Comparison of ENCODE assay signal across 18 mouse cellular contexts in genomic region chr14:108247365-108247764, GRCm38 (mm10).
DNase-seq lines count a peak whose midpoint lies in the region; ATAC-seq and TF ChIP-seq lines count a peak whose summit lies in the region.
"Had no signal": no experiment of that assay in that cellular context is flagged by ENCODE, and none has a peak within 500 bp of the region (broad histone marks: within the 10 kb centered on the region; RNA-seq: fewer than 3 reads in every experiment).

No protein-coding gene starts in this region.

- no peak for TF ChIP-seq CTCF in lung, postnatal 0 days (IDR thresholded peaks at IDR 0.05)
- no peak for TF ChIP-seq CTCF in intestine, postnatal 0 days (IDR thresholded peaks at IDR 0.05; ENCODE audit: low read depth)

- H3K4me3 ChIP-seq in lung, postnatal 0 days (ENCODE audit: low read depth, low read length): no peak overlapping the region
- H3K4me3 ChIP-seq in intestine, postnatal 0 days (ENCODE audit: low read depth, low read length): no peak overlapping the region
- H3K4me3 ChIP-seq: erythroblast, embryonic 14.5 days; gastrocnemius, adult 2 months; neural tube, embryonic 12.5 days had no signal

- no peaks in the 10 kb centered on the region for H3K9me3 ChIP-seq in lung, postnatal 0 days (ENCODE audit: low read length)
- H3K9me3 ChIP-seq in intestine, postnatal 0 days (ENCODE audit: control insufficient read depth): no peaks in the 10 kb centered on the region
- H3K9me3 ChIP-seq: neural tube, embryonic 12.5 days had no signal

- DNase-seq in left cerebral cortex, adult 11 months (ENCODE audit: low spot score): peak; percentile 68
- DNase-seq in left cerebral cortex, postnatal 4 days: no peak
- peak; percentile 18 for DNase-seq in layer of hippocampus, adult 9-10 months (ENCODE audit: low spot score)
- DNase-seq in left cerebral cortex, postnatal 25 days (ENCODE audit: low spot score in 2 of 2): peak; percentile 73 to 98
- DNase-seq in telencephalon, adult 2 months (ENCODE audit: low read depth, low spot score): peak; percentile 95
- no peak for DNase-seq in lung, postnatal 0 days (ENCODE audit: low spot score)
- DNase-seq in ovary, postnatal 14 days (ENCODE audit: low spot score): no peak
- DNase-seq: adrenal gland, postnatal 14 days; gastrocnemius, adult 2 months; heart, adult 18-20 months; liver, postnatal 0 days had no signal

- intact Hi-C loops in left cerebral cortex, postnatal 4 days (cut with DNase I): no loop called here
- intact Hi-C loops in left cerebral cortex, postnatal 25 days (cut with DNase I): loop anchor here (5.0 to 10.0 kb wide), 2 partner anchors 693 to 1740 kb away; no protein-coding TSS in a partner anchor

- no peaks in the 10 kb centered on the region for H3K4me1 ChIP-seq in lung, postnatal 0 days (ENCODE audit: insufficient read depth, low read depth, low read length)
- no peaks in the 10 kb centered on the region for H3K4me1 ChIP-seq in intestine, postnatal 0 days (replicated peaks; ENCODE audit: control insufficient read depth, insufficient read depth, low read length)
- H3K4me1 ChIP-seq: neural tube, embryonic 12.5 days had no signal

- no peak overlapping the region for H3K4me2 ChIP-seq in lung, postnatal 0 days (replicated peaks; ENCODE audit: low read depth, low read length)
- no peak overlapping the region for H3K4me2 ChIP-seq in intestine, postnatal 0 days (replicated peaks; ENCODE audit: low read depth)
- H3K4me2 ChIP-seq: neural tube, embryonic 12.5 days had no signal

- H3K27ac ChIP-seq in lung, postnatal 0 days (ENCODE audit: low read length): no peak overlapping the region
- H3K27ac ChIP-seq in intestine, postnatal 0 days (ENCODE audit: low read depth, low read length): no peak overlapping the region
- H3K27ac ChIP-seq: gastrocnemius, adult 2 months; kidney, postnatal 0 days; macrophage; neural tube, embryonic 12.5 days had no signal

- no peaks in the 10 kb centered on the region for H3K36me3 ChIP-seq in lung, postnatal 0 days (ENCODE audit: insufficient read depth, low read length)
- H3K36me3 ChIP-seq in intestine, postnatal 0 days (ENCODE audit: control insufficient read depth, insufficient read depth): no peaks in the 10 kb centered on the region
- H3K36me3 ChIP-seq: G1E; neural tube, embryonic 12.5 days had no signal

- H3K27me3 ChIP-seq in lung, postnatal 0 days (replicated peaks; ENCODE audit: insufficient read depth, low read length): no peaks in the 10 kb centered on the region
- H3K27me3 ChIP-seq in intestine, postnatal 0 days (replicated peaks; ENCODE audit: control insufficient read depth, insufficient read depth, low read length): no peaks in the 10 kb centered on the region
- H3K27me3 ChIP-seq: neural tube, embryonic 12.5 days had no signal

- H3K9ac ChIP-seq in lung, postnatal 0 days (replicated peaks; ENCODE audit: low read depth): no peak overlapping the region
- no peak overlapping the region for H3K9ac ChIP-seq in intestine, postnatal 0 days (ENCODE audit: low read depth, low read length)
- H3K9ac ChIP-seq: liver, postnatal 0 days; neural tube, embryonic 12.5 days had no signal

- ATAC-seq in lung, postnatal 0 days: no peak
- no peak for ATAC-seq in intestine, postnatal 0 days
- ATAC-seq: liver, postnatal 0 days; midbrain, embryonic 16.5 days had no signal

- 67% methylated on average over 8 of the region's 8 CpGs for WGBS in lung, postnatal 0 days
- WGBS in intestine, postnatal 0 days: 73% methylated on average over 8 of the region's 8 CpGs

- no peak for TF ChIP-seq EP300 in lung, postnatal 0 days (IDR thresholded peaks at IDR 0.05)

Comparison
In these comparisons a context has a peak if more than half of its experiments do, and no peak if none do; other contexts are left out.
1. DNase-seq: peak in left cerebral cortex, adult 11 months (single experiment), layer of hippocampus, adult 9-10 months (single experiment), left cerebral cortex, postnatal 25 days (2 of 2) and telencephalon, adult 2 months (single experiment); none in left cerebral cortex, postnatal 4 days (single experiment), lung, postnatal 0 days (single experiment) and ovary, postnatal 14 days (single experiment).